Mouse (Mus musculus) intestine, embryonic 16.5 days (tissue): ENCODE results near the gene Kmt2b. TPM values are rescaled to one million over a fixed set of nuclear protein-coding genes. Genes with fewer than 3 reads are reported as not detected.

Source experiments
- ATAC-seq: fragments of 200-750 bp; cut with Nextera tagmentation; 2 replicates; pipeline ENCODE4 v1.8.0; 2017; ENCODE audit warnings: moderate TSS enrichment, moderate library complexity
- H3K27ac ChIP-seq: fragments of 300-500 bp; sonication (generic); 2 replicates; pipeline ENCODE4 v1.5.1; 2014; ENCODE audit warnings: mild to moderate bottlenecking, low read length
- H3K27me3 ChIP-seq: fragments of 300-500 bp; sonication (generic); replicated peaks from 2 replicates; pipeline ENCODE4 v1.6.1; 2014; ENCODE audit warnings: low read length, control low read depth, mixed read lengths; ENCODE audit not compliant: control insufficient read depth, insufficient read depth
- H3K36me3 ChIP-seq: fragments of 300-500 bp; sonication (generic); 2 replicates; pipeline ENCODE4 v1.6.1; 2014; ENCODE audit warnings: low read length, control low read depth; ENCODE audit not compliant: control insufficient read depth, insufficient read depth
- H3K4me1 ChIP-seq: fragments of 300-500 bp; sonication (generic); 2 replicates; pipeline ENCODE4 v1.6.1; 2014; ENCODE audit warnings: low read length, control low read depth, mixed read lengths; ENCODE audit not compliant: control insufficient read depth, insufficient read depth
- H3K4me2 ChIP-seq: fragments of 300-500 bp; sonication (generic); 2 replicates; pipeline ENCODE4 v1.6.1; 2014; ENCODE audit warnings: low read depth, low read length, control low read depth
- H3K4me3 ChIP-seq: fragments of 300-500 bp; sonication (generic); 2 replicates; pipeline ENCODE4 v1.5.1; 2014; ENCODE audit warnings: mild to moderate bottlenecking, low read length
- H3K9ac ChIP-seq: fragments of 300-500 bp; sonication (generic); 2 replicates; pipeline ENCODE4 v1.6.1; 2014; ENCODE audit warnings: low read depth, low read length
- H3K9me3 ChIP-seq: fragments of 300-500 bp; sonication (generic); 2 replicates; pipeline ENCODE4 v1.6.1; 2016; ENCODE audit warnings: low read length, control low read depth; ENCODE audit not compliant: control insufficient read depth
- WGBS: fragments of 180-500 bp; shearing (Covaris S2); extraction: QIAGEN DNeasy Blood & Tissue Kit; methylation state at CpG from one replicate; pipeline ENCODE4 v1.1.7; 2014; 5-methylcytosine and 5-hydroxymethylcytosine counted together
- polyA plus RNA-seq: library from polyadenylated mRNA; unstranded; fragments of >200 nt; fragmentation: Nextera tagmentation; extraction: Ambion mirVana; gene quantifications from 2 replicates; pipeline ENCODE4 v1.2.1, GENCODE M21; 2015

Kmt2b gene
- polyA plus RNA-seq, 1 experiment from 2014 or later, result 6.8 TPM

GRCm38 (mm10) chr7:30532931-30533330 lies 55.6 kb downstream of the Kmt2b start:
- H3K4me2 ChIP-seq, result peak overlapping the region; percentile 19; the same call in 1 of the 2 replicates
- H3K9me3 ChIP-seq, result no peaks in the 10 kb centered on the region
- no peaks in the 10 kb centered on the region for H3K27me3 ChIP-seq
- peak overlapping the region; percentile 40; the same call in 1 of the 2 replicates for H3K9ac ChIP-seq
- no peak overlapping the region for H3K4me3 ChIP-seq
- no peak for ATAC-seq
- peaks cover 10% of the 10 kb centered on the region; the same call in 1 of the 2 replicates for H3K36me3 ChIP-seq
- peaks cover 27% of the 10 kb centered on the region for H3K4me1 ChIP-seq
- WGBS, result 40% methylated on average over 8 of the region's 8 CpGs
- no peak overlapping the region; the same call in 1 of the 2 replicates for H3K27ac ChIP-seq

DNA sequence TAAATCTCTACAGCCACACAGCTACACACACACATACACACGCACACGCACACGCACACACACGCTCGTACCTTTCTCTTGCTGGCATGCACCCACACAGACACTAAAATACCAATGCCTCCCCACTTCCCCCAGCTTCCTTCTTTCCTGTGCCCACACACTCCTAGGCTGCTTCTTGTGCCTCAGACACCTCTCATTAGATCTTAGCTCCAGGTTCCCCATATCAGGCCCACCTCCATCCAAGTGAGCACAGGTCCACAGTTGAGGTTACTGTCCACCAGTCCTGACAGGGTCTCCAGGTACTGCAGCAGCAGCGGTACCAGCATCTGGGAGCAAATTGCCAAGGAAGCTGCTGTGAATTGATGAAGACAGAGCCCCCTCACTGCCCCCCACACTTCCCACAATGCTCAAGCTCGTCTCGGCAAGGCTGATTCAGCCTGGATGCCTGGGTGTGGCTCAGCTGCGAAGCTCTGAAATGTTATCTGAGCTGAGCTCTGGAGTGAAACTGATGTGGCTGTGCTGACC lies 57.2 kb downstream of the Kmt2b start:
- no peaks in the 10 kb centered on the region for H3K9me3 ChIP-seq
- H3K9ac ChIP-seq, result 0 out of 2 replicates have a peak overlapping the region, but pooled peaks have one; percentile 16
- H3K36me3 ChIP-seq, result peaks cover 14% of the 10 kb centered on the region; the same call in 1 of the 2 replicates
- ATAC-seq, result no peak
- H3K27ac ChIP-seq, result no peak overlapping the region
- 76% methylated on average over 9 of the region's 9 CpGs for WGBS
- H3K4me3 ChIP-seq, result no peak overlapping the region
- H3K4me2 ChIP-seq, result no peak overlapping the region
- H3K27me3 ChIP-seq, result no peaks in the 10 kb centered on the region
- peaks cover 30% of the 10 kb centered on the region for H3K4me1 ChIP-seq

- 0 out of 2 replicates have a peak overlapping the region, but pooled peaks have one; percentile 57 for H3K9ac ChIP-seq
- 77% methylated on average over 14 of the region's 14 CpGs for WGBS
- no peak overlapping the region for H3K4me2 ChIP-seq
- no peaks in the 10 kb centered on the region for H3K27me3 ChIP-seq
- peaks cover 23% of the 10 kb centered on the region for H3K36me3 ChIP-seq
- H3K4me1 ChIP-seq, result peaks cover 10% of the 10 kb centered on the region
- no peak overlapping the region for H3K27ac ChIP-seq
- H3K4me3 ChIP-seq, result no peak overlapping the region
- no peak for ATAC-seq
- no peaks in the 10 kb centered on the region for H3K9me3 ChIP-seq
Observed at GRCm38 (mm10) chr7:30526981-30527380, 61.5 kb downstream of the Kmt2b start.

- Histone ChIP-seq H3K27me3 (no peaks in the 10 kb centered on the region), H3K4me1 (peaks cover 9% of the 10 kb centered on the region), H3K4me2 (peak overlapping the region; percentile 13), H3K4me3 (no peak overlapping the region), H3K27ac (peak overlapping the region; percentile 23; the same call in 1 of the 2 replicates), H3K9ac (peak overlapping the region; percentile 57), H3K9me3 (no peaks in the 10 kb centered on the region), H3K36me3 (peaks cover 23% of the 10 kb centered on the region)
- peak; percentile 6 for ATAC-seq
- WGBS, result 33% methylated on average over 17 of the region's 17 CpGs
Observed at GRCm38 (mm10) chr7:30526399-30526798, 62.1 kb downstream of the Kmt2b start.

GRCm38 (mm10) chr7:30525954-30526353 lies 62.6 kb downstream of the Kmt2b start:
- no peak overlapping the region for H3K4me3 ChIP-seq
- H3K4me2 ChIP-seq, result peak overlapping the region; percentile 13
- peak overlapping the region; percentile 23; the same call in 1 of the 2 replicates for H3K27ac ChIP-seq
- peak overlapping the region; percentile 57 for H3K9ac ChIP-seq
- H3K27me3 ChIP-seq, result no peaks in the 10 kb centered on the region
- H3K9me3 ChIP-seq, result no peaks in the 10 kb centered on the region
- WGBS, result 23% methylated on average over 10 of the region's 10 CpGs
- ATAC-seq, result peak; percentile 63
- H3K36me3 ChIP-seq, result peaks cover 23% of the 10 kb centered on the region
- H3K4me1 ChIP-seq, result peaks cover 9% of the 10 kb centered on the region

GRCm38 (mm10) chr7:30524487-30524886 lies 64.0 kb downstream of the Kmt2b start:
- peaks cover 19% of the 10 kb centered on the region for H3K36me3 ChIP-seq
- H3K4me2 ChIP-seq, result no peak overlapping the region
- H3K9ac ChIP-seq, result no peak overlapping the region
- H3K4me1 ChIP-seq, result peaks cover 9% of the 10 kb centered on the region
- WGBS, result 87% methylated on average over 6 of the region's 6 CpGs
- no peak overlapping the region for H3K27ac ChIP-seq
- ATAC-seq, result no peak
- no peaks in the 10 kb centered on the region for H3K9me3 ChIP-seq
- H3K27me3 ChIP-seq, result no peaks in the 10 kb centered on the region
- no peak overlapping the region for H3K4me3 ChIP-seq

DNA sequence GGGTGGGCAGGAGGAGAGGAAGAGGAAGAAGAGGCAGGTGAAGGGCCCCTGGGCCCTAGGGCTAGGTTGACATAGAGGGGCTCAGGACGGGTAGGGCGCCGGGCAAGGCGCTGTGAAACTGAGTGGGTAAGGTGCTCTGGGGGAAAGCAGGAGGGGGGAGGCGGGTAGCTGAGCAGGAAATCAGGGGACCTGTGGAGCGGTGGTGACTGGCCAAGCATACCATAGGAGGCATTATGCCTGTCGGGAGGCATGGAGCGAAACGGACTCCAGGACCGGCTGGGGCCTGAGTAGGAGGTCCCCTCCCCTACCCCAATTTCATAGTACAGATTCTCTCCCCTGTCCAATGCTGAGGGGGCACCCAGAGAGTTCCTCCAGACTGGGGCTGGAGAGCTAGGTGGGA lies 65.7 kb downstream of the Kmt2b start:
- Histone ChIP-seq H3K9ac (no peak overlapping the region), H3K36me3 (peaks cover 13% of the 10 kb centered on the region), H3K27ac (no peak overlapping the region), H3K4me1 (peaks cover 9% of the 10 kb centered on the region), H3K9me3 (no peaks in the 10 kb centered on the region), H3K4me2 (no peak overlapping the region), H3K4me3 (no peak overlapping the region), H3K27me3 (no peaks in the 10 kb centered on the region)
- ATAC-seq, result no peak
- WGBS, result 80% methylated on average over 10 of the region's 10 CpGs

GRCm38 (mm10) chr7:30520856-30521255 lies 67.7 kb downstream of the Kmt2b start:
- H3K27ac ChIP-seq, result no peak overlapping the region
- ATAC-seq, result no peak
- peaks cover 6% of the 10 kb centered on the region for H3K36me3 ChIP-seq
- no peak overlapping the region for H3K4me2 ChIP-seq
- peaks cover 2% of the 10 kb centered on the region; the same call in 1 of the 2 replicates for H3K4me1 ChIP-seq
- no peak overlapping the region for H3K4me3 ChIP-seq
- H3K9ac ChIP-seq, result no peak overlapping the region
- no peaks in the 10 kb centered on the region for H3K27me3 ChIP-seq
- WGBS, result 68% methylated on average over 5 of the region's 5 CpGs
- H3K9me3 ChIP-seq, result no peaks in the 10 kb centered on the region

DNA sequence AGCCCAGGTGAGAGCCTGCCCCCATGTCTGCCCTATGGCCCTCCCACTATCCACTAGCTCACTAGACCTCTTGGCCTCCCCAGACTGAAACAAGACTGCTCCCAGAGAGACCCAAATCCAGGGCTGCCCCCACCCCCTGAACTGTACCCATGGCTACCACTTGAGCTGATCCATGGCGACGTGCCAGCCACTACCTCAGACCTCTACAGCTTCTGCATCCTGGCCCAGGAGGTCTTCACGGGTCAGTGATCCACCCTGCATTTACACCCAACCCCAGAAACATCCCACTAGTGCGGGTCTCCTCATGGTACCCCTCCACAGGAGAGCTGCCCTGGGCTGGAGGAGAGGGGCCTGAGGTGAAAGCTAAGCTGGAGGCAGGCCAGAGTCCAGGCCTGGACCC lies 68.1 kb downstream of the Kmt2b start:
- Histone ChIP-seq H3K9ac (no peak overlapping the region), H3K9me3 (no peaks in the 10 kb centered on the region), H3K36me3 (peaks cover 4% of the 10 kb centered on the region; the same call in 1 of the 2 replicates), H3K27ac (no peak overlapping the region), H3K4me2 (no peak overlapping the region), H3K4me3 (no peak overlapping the region), H3K27me3 (no peaks in the 10 kb centered on the region), H3K4me1 (no peaks in the 10 kb centered on the region)
- no peak for ATAC-seq
- 87% methylated on average over 4 of the region's 4 CpGs for WGBS
